Mouse (Mus musculus) neural tube, postnatal 0 days (tissue): ENCODE results near the gene Aadacl4. TPM values are rescaled to one million over a fixed set of nuclear protein-coding genes. Genes with fewer than 3 reads are reported as not detected.

Experiments
- polyA plus RNA-seq: library from polyadenylated mRNA; unstranded; fragments of >200 nt; fragmentation: Nextera tagmentation; extraction: Ambion mirVana; gene quantifications from 2 replicates; pipeline ENCODE4 v1.2.1, GENCODE M21; 2015

Gene Aadacl4
- polyA plus RNA-seq, result not detected in 2 replicates

GRCm38 (mm10) chr4:144613407-144613806 lies at the start of gene Aadacl4:
Gene Aadacl4 (plus strand): TSS chr4:144613707.

GRCm38 (mm10) chr4:144565034-144565433 lies 48.5 kb upstream of the Aadacl4 start, which contains the start of gene Gm13124:
Gene Gm13124 (minus strand): TSS chr4:144565134.

Other genes starting within 250 kb of the Aadacl4 start
- not detected in 2 replicates for gene Pramef20, start 235.8 kb upstream of the Aadacl4 start, polyA plus RNA-seq
- gene Pramef12, start 205.2 kb upstream of the Aadacl4 start, polyA plus RNA-seq, result not detected in 2 replicates
- gene 1700012P22Rik, start 174.9 kb upstream of the Aadacl4 start, polyA plus RNA-seq, result 0.26 and 0.56 TPM in 2 replicates
- gene Gm9944, start 160.4 kb upstream of the Aadacl4 start, polyA plus RNA-seq, result not detected in 2 replicates
- not detected in 2 replicates for gene Aadacl3, start 150.0 kb upstream of the Aadacl4 start, polyA plus RNA-seq
- not detected in 2 replicates for gene 9430007A20Rik, start 93.9 kb upstream of the Aadacl4 start, polyA plus RNA-seq
- not detected in 2 replicates for gene Gm13124, start 48.6 kb upstream of the Aadacl4 start, polyA plus RNA-seq
- not detected in 2 replicates for gene Gm436, start 72.7 kb downstream of the Aadacl4 start, polyA plus RNA-seq
- not detected in 2 replicates for gene Gm13178, start 107.7 kb downstream of the Aadacl4 start, polyA plus RNA-seq
- not detected in 2 replicates for gene Gm438, start 172.9 kb downstream of the Aadacl4 start, polyA plus RNA-seq